Mouse (Mus musculus) ES-E14 (cell line): ENCODE measurements around the gene Rnf43. TPM values are rescaled to one million over a fixed set of nuclear protein-coding genes. Genes with fewer than 3 reads are reported as not detected.

ENCODE experiments used
- DNase-seq: peaks from one replicate; pipeline ENCODE4 v3.0.0-alpha.2; 2013; ENCODE audit warnings: low read depth, low spot score
- H3K27ac ChIP-seq: 2 replicates; pipeline ENCODE4 v1.5.1; 2012; ENCODE audit warnings: low read depth, mild to moderate bottlenecking, low read length, moderate library complexity, mixed read lengths; ENCODE audit not compliant: poor library complexity, insufficient read depth, severe bottlenecking
- H3K36me3 ChIP-seq: 2 replicates; pipeline ENCODE4 v1.6.1; 2012; ENCODE audit warnings: mild to moderate bottlenecking, low read length, moderate library complexity, mixed read lengths; ENCODE audit not compliant: control insufficient read depth, poor library complexity, insufficient read depth, severe bottlenecking
- H3K4me1 ChIP-seq, 2 experiments: fragments of 150-350 bp in 1 of 2; sonication (generic) in 1 of 2; 2 replicates each; pipeline ENCODE4 v1.6.1; 2012; ENCODE audit warnings: low read length in 2 of 2, mild to moderate bottlenecking in 1 of 2, mixed read lengths in 1 of 2; ENCODE audit not compliant: control insufficient read depth in 2 of 2, insufficient read depth in 2 of 2, poor library complexity in 1 of 2
- H3K4me3 ChIP-seq, 2 experiments: fragments of 150-350 bp in 1 of 2; sonication (generic) in 1 of 2; 2 replicates each; pipeline ENCODE4 v1.5.1; 2012; ENCODE audit warnings: low read length in 2 of 2, low read depth in 1 of 2, mild to moderate bottlenecking in 1 of 2, mixed read lengths in 1 of 2; ENCODE audit not compliant: insufficient read depth in 1 of 2, poor library complexity in 1 of 2, severe bottlenecking in 1 of 2
- H3K9ac ChIP-seq: 2 replicates; pipeline ENCODE4 v1.6.1; 2012; ENCODE audit warnings: low read depth, mild to moderate bottlenecking, low read length, mixed read lengths; ENCODE audit not compliant: poor library complexity, insufficient read depth, severe bottlenecking
- H3K9me3 ChIP-seq: fragments of 150-350 bp; sonication (generic); 2 replicates; pipeline ENCODE4 v1.6.1; 2012; ENCODE audit warnings: low read depth, mild to moderate bottlenecking, low read length; ENCODE audit not compliant: control insufficient read depth, insufficient read depth
- CHD2 ChIP-seq: IDR thresholded peaks from 2 replicates; pipeline ENCODE4 v1.6.1; 2014; ENCODE audit warnings: mild to moderate bottlenecking, low read depth, low read length, inconsistent platforms
- HCFC1 ChIP-seq: IDR thresholded peaks from 2 replicates; pipeline ENCODE4 v1.6.1; 2012; ENCODE audit warnings: low read length, inconsistent platforms, borderline replicate concordance; ENCODE audit not compliant: insufficient read depth
- MAFK ChIP-seq: IDR thresholded peaks from 2 replicates; pipeline ENCODE4 v1.6.1; 2014; ENCODE audit warnings: mild to moderate bottlenecking, low read depth, low read length, inconsistent platforms; ENCODE audit not compliant: insufficient read depth
- ZC3H11A ChIP-seq: IDR thresholded peaks from 2 replicates; pipeline ENCODE4 v1.6.1; 2012; ENCODE audit warnings: low read depth, mild to moderate bottlenecking, inconsistent platforms, low read length, borderline replicate concordance
- ZNF384 ChIP-seq: IDR thresholded peaks from 2 replicates; pipeline ENCODE4 v1.6.1; 2012; ENCODE audit warnings: low read depth, low read length, inconsistent platforms
- in situ Hi-C, 2 experiments: fragments of 600-800 bp; cut with MboI; formaldehyde crosslinking; loops; one replicate each; pipeline ENCODE4 v1.15.1; 2025; ENCODE audit warnings: low sequenced_read_pairs in 2 of 2, inconsistent platforms in 1 of 2; ENCODE audit not compliant: unreplicated experiment in 2 of 2
- total RNA-seq: library from RNA; depleted of rRNA; stranded (reverse); fragments of 300-350 nt; gene quantifications from 2 replicates; pipeline ENCODE4 v1.2.3, GENCODE M21; 2012

Gene Rnf43
- total RNA-seq, 1 experiment, result 1.2 TPM

GRCm38 (mm10) chr11:87751491-87751966 is 89.0 kb downstream of the Rnf43 start:
- in situ Hi-C loops, result no loop called here
- H3K9me3 ChIP-seq, result no peaks in the 10 kb centered on the region
- H3K27ac ChIP-seq, result no peak overlapping the region
- H3K36me3 ChIP-seq, result no peaks in the 10 kb centered on the region
- TF ChIP-seq HCFC1, result no peak
- TF ChIP-seq MAFK, result no peak
- TF ChIP-seq CHD2, result no peak
- TF ChIP-seq ZC3H11A, result no peak
- no peak for TF ChIP-seq ZNF384
- peak overlapping the region; percentile 31; the same call in 1 of the 2 replicates for H3K9ac ChIP-seq
- DNase-seq, result no peak
- peaks cover 2 to 31% of the 10 kb centered on the region in 2 experiments; a peak in 2 of 4 replicates for H3K4me1 ChIP-seq
- H3K4me3 ChIP-seq, result no peak overlapping the region

- no peak overlapping the region for H3K27ac ChIP-seq
Observed at GRCm38 (mm10) chr11:87752307-87752706, 89.8 kb downstream of the Rnf43 start.

GRCm38 (mm10) chr11:87753255-87753654 is 90.7 kb downstream of the Rnf43 start:
- H3K9ac ChIP-seq, result no peak overlapping the region
- no peaks in the 10 kb centered on the region for H3K36me3 ChIP-seq
- DNase-seq, result no peak
- peaks cover 0 to 28% of the 10 kb centered on the region in 2 experiments; a peak in 2 of 4 replicates for H3K4me1 ChIP-seq
- H3K9me3 ChIP-seq, result no peaks in the 10 kb centered on the region
- TF ChIP-seq ZNF384 (no peak), CHD2 (no peak), ZC3H11A (no peak), MAFK (no peak), HCFC1 (no peak)
- no peak overlapping the region for H3K27ac ChIP-seq
- no peak overlapping the region for H3K4me3 ChIP-seq
- in situ Hi-C loops, result no loop called here

More at GRCm38 (mm10) chr11:87752307-87752706, 89.8 kb downstream of the Rnf43 start:
- no peak overlapping the region for H3K4me3 ChIP-seq
- H3K4me1 ChIP-seq, result peaks cover 2 to 32% of the 10 kb centered on the region in 2 experiments; a peak in 2 of 4 replicates
- TF ChIP-seq HCFC1 (no peak), CHD2 (no peak), MAFK (no peak), ZNF384 (no peak), ZC3H11A (no peak)
- H3K9ac ChIP-seq, result no peak overlapping the region
- no peaks in the 10 kb centered on the region for H3K36me3 ChIP-seq
- no peak for DNase-seq
- in situ Hi-C loops, result no loop called here
- no peaks in the 10 kb centered on the region for H3K9me3 ChIP-seq

GRCm38 (mm10) chr11:87753891-87754501 is 91.5 kb downstream of the Rnf43 start:
- Histone ChIP-seq H3K4me1 (peaks cover 0 to 25% of the 10 kb centered on the region in 2 experiments; a peak in 2 of 4 replicates), H3K9ac (no peak overlapping the region), H3K27ac (no peak overlapping the region), H3K9me3 (no peaks in the 10 kb centered on the region), H3K4me3 (no peak overlapping the region), H3K36me3 (no peaks in the 10 kb centered on the region)
- in situ Hi-C loops, result no loop called here
- TF ChIP-seq MAFK, result no peak
- no peak for TF ChIP-seq ZNF384
- TF ChIP-seq HCFC1, result no peak
- TF ChIP-seq CHD2, result no peak
- TF ChIP-seq ZC3H11A, result no peak
- DNase-seq, result no peak
